In the genomic region with DNA sequence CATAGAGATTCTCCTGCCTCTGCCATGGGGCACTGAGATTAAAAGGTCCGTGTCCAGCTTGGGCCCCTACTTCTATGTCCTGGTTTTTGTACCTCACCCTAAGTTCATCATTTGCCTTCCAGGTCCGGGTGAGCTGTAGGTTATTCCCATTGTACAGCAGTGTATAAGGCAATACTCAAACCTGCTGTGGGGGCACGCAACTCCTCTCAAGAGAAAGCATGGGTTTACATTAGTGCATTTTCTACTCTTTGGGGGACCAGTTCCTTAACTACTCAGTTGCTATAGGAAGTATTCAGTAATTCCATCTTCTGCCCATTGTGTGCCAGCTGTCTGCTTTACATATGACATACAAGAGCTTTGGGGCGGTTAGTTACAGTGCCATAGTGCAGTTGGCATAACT, we compare ENCODE assay signal across 11 mouse cellular contexts. TPM values are rescaled to one million over a fixed set of nuclear protein-coding genes. Genes with fewer than 3 reads are reported as not detected.
DNase-seq lines count a peak whose midpoint lies in the region; ATAC-seq and TF ChIP-seq lines count a peak whose summit lies in the region.
"Had no signal": no experiment of that assay in that cellular context is flagged by ENCODE, and none has a peak within 500 bp of the region (broad histone marks: within the 10 kb centered on the region; RNA-seq: fewer than 3 reads in every experiment).

No protein-coding gene starts in this region.

- no peak for TF ChIP-seq CTCF in stomach, postnatal 0 days (IDR thresholded peaks at IDR 0.05; ENCODE audit: low read depth)

- no peak overlapping the region for H3K9ac ChIP-seq in kidney, embryonic 16.5 days (replicated peaks; ENCODE audit: low read length)
- H3K9ac ChIP-seq in stomach, embryonic 14.5 days (replicated peaks; ENCODE audit: low read depth, low read length) = no peak overlapping the region
- H3K9ac ChIP-seq in stomach, postnatal 0 days (ENCODE audit: low read length) = no peak overlapping the region

- intact Hi-C loops in heart, postnatal 14 days (cut with DNase I) = no loop called here

- 98% methylated on average over 4 of the region's 4 CpGs for WGBS in kidney, embryonic 16.5 days
- 91% methylated on average over 4 of the region's 4 CpGs for WGBS in stomach, embryonic 14.5 days
- 92% methylated on average over 4 of the region's 4 CpGs for WGBS in stomach, postnatal 0 days

- H3K4me3 ChIP-seq in kidney, embryonic 16.5 days (ENCODE audit: low read length) = no peak overlapping the region
- H3K4me3 ChIP-seq in stomach, embryonic 14.5 days (ENCODE audit: low read depth, low read length) = no peak overlapping the region
- no peak overlapping the region for H3K4me3 ChIP-seq in stomach, postnatal 0 days (ENCODE audit: low read depth, low read length)

- H3K27me3 ChIP-seq in kidney, embryonic 16.5 days (ENCODE audit: insufficient read depth, low read length) = no peaks in the 10 kb centered on the region
- no peaks in the 10 kb centered on the region for H3K27me3 ChIP-seq in stomach, embryonic 14.5 days (ENCODE audit: control insufficient read depth, insufficient read depth, low read length)
- H3K27me3 ChIP-seq in stomach, postnatal 0 days (ENCODE audit: control insufficient read depth, insufficient read depth, low read length) = no peaks in the 10 kb centered on the region

- DNase-seq in heart, adult 11 months = peak; percentile 81
- DNase-seq in heart, postnatal 14 days = no peak
- DNase-seq in kidney, postnatal 36 days = no peak
- DNase-seq in stomach, postnatal 0 days (ENCODE audit: low spot score) = no peak
- no peak for DNase-seq in frontal cortex, postnatal 10 days (ENCODE audit: low spot score in 2 of 2)
- DNase-seq: cerebellum, postnatal 36 days; gastrocnemius, postnatal 36 days; spleen, adult 18-20 months had no signal

- H3K27ac ChIP-seq in kidney, embryonic 16.5 days (ENCODE audit: low read length) = no peak overlapping the region
- H3K27ac ChIP-seq in stomach, embryonic 14.5 days (ENCODE audit: low read length) = no peak overlapping the region
- H3K27ac ChIP-seq in stomach, postnatal 0 days (replicated peaks) = no peak overlapping the region

- no peak for TF ChIP-seq EP300 in stomach, postnatal 0 days (optimal IDR thresholded peaks at IDR 0.05)

- H3K4me2 ChIP-seq in kidney, embryonic 16.5 days (replicated peaks; ENCODE audit: low read depth, low read length) = peak overlapping the region; percentile 13
- H3K4me2 ChIP-seq in stomach, embryonic 14.5 days (replicated peaks; ENCODE audit: low read depth, low read length) = 0 out of 2 replicates have a peak overlapping the region, but pooled peaks have one; percentile 10
- H3K4me2 ChIP-seq in stomach, postnatal 0 days (replicated peaks; ENCODE audit: low read depth) = no peak overlapping the region

- ATAC-seq in kidney, embryonic 16.5 days (ENCODE audit: low FRiP score, low TSS enrichment) = no peak
- no peak for ATAC-seq in stomach, embryonic 14.5 days (ENCODE audit: insufficient number of reproducible peaks, insufficient read depth, low FRiP score, low read depth)
- ATAC-seq in stomach, postnatal 0 days (ENCODE audit: low FRiP score, low TSS enrichment) = no peak
- no peak for ATAC-seq in CD4-positive, CD25-positive, alpha-beta regulatory T cell, adult 4 months

- 0 out of 2 replicates have a peak, but pooled peaks cover 9% of the 10 kb centered on the region for H3K36me3 ChIP-seq in kidney, embryonic 16.5 days (ENCODE audit: insufficient read depth, low read length)
- H3K36me3 ChIP-seq in stomach, embryonic 14.5 days (ENCODE audit: control insufficient read depth, insufficient read depth, low read length) = no peaks in the 10 kb centered on the region
- H3K36me3 ChIP-seq in stomach, postnatal 0 days (ENCODE audit: control insufficient read depth, insufficient read depth, low read length) = no peaks in the 10 kb centered on the region

- H3K9me3 ChIP-seq in kidney, embryonic 16.5 days (ENCODE audit: low read length) = no peaks in the 10 kb centered on the region
- no peaks in the 10 kb centered on the region for H3K9me3 ChIP-seq in stomach, embryonic 14.5 days (ENCODE audit: control insufficient read depth, low read depth, low read length)
- H3K9me3 ChIP-seq in stomach, postnatal 0 days (ENCODE audit: control insufficient read depth, low read length) = no peaks in the 10 kb centered on the region

- peaks cover 20% of the 10 kb centered on the region for H3K4me1 ChIP-seq in kidney, embryonic 16.5 days (ENCODE audit: insufficient read depth, low read length)
- peaks cover 9% of the 10 kb centered on the region for H3K4me1 ChIP-seq in stomach, embryonic 14.5 days (ENCODE audit: control insufficient read depth, insufficient read depth, low read length)
- no peaks in the 10 kb centered on the region for H3K4me1 ChIP-seq in stomach, postnatal 0 days (replicated peaks; ENCODE audit: control insufficient read depth, insufficient read depth)

RNA-seq across cellular contexts. Expression of a gene that starts 2.7 kb away (rescaled TPM):
- 10 to 100 TPM; 16.5 to 16.8 TPM for total RNA-seq in heart, postnatal 14 days (2021)
- polyA plus RNA-seq in kidney, embryonic 16.5 days (2015; fragmentation: Nextera tagmentation; extraction: Ambion mirVana) = 5.9 and 7.3 TPM in 2 replicates
- polyA plus RNA-seq in stomach, embryonic 14.5 days (2014; fragmentation: Nextera tagmentation; extraction: Ambion mirVana) = 11.9 and 13.0 TPM in 2 replicates
- 10.3 and 11.7 TPM in 2 replicates for polyA plus RNA-seq in stomach, postnatal 0 days (2015; fragmentation: Nextera tagmentation; extraction: Ambion mirVana)
- 1 to 10 TPM in 1 of 2 experiments, under 1 TPM in 1; 0.89 to 1.2 TPM for polyA plus RNA-seq in CD4-positive, CD25-positive, alpha-beta regulatory T cell, adult 4 months (2017; shearing (Covaris generic))
